Mouse (Mus musculus) neural tube, embryonic 11.5 days (tissue): ENCODE results near the gene Arvcf. TPM values are rescaled to one million over a fixed set of nuclear protein-coding genes. Genes with fewer than 3 reads are reported as not detected.
A peak's percentile ranks its signal among the peaks of the same experiment; 100 is the strongest.

ENCODE experiments used
- ATAC-seq: fragments of 200-750 bp; cut with Nextera tagmentation; 2 replicates; pipeline ENCODE4 v1.8.0; 2017; ENCODE audit warnings: moderate number of reproducible peaks, mild to moderate bottlenecking, moderate TSS enrichment, moderate library complexity; ENCODE audit not compliant: insufficient read depth, low FRiP score, low TSS enrichment
- DNase-seq: peaks from one replicate; pipeline ENCODE4 v3.0.0-alpha.2; 2015; ENCODE audit warnings: low spot score
- H3K27ac ChIP-seq: fragments of 300-500 bp; sonication (generic); 2 replicates; pipeline ENCODE4 v1.5.1; 2014; ENCODE audit warnings: low read depth, mild to moderate bottlenecking, low read length
- H3K27me3 ChIP-seq: fragments of 300-500 bp; sonication (generic); 2 replicates; pipeline ENCODE4 v1.6.1; 2014; ENCODE audit warnings: mild to moderate bottlenecking, low read length, mixed read lengths; ENCODE audit not compliant: control insufficient read depth, insufficient read depth
- H3K36me3 ChIP-seq: fragments of 300-500 bp; sonication (generic); 2 replicates; pipeline ENCODE4 v1.6.1; 2014; ENCODE audit warnings: mild to moderate bottlenecking, low read length, moderate library complexity, mixed read lengths; ENCODE audit not compliant: control insufficient read depth, insufficient read depth
- H3K4me1 ChIP-seq: fragments of 300-500 bp; sonication (generic); 2 replicates; pipeline ENCODE4 v1.6.1; 2014; ENCODE audit warnings: low read length, mixed read lengths; ENCODE audit not compliant: control insufficient read depth, insufficient read depth
- H3K4me2 ChIP-seq: fragments of 300-500 bp; sonication (generic); 2 replicates; pipeline ENCODE4 v1.6.1; 2014; ENCODE audit warnings: low read depth, mild to moderate bottlenecking, moderate library complexity
- H3K4me3 ChIP-seq: fragments of 300-500 bp; sonication (generic); 2 replicates; pipeline ENCODE4 v1.5.1; 2014; ENCODE audit warnings: low read depth, low read length
- H3K9ac ChIP-seq: fragments of 300-500 bp; sonication (generic); 2 replicates; pipeline ENCODE4 v1.6.1; 2014; ENCODE audit warnings: mild to moderate bottlenecking, low read length
- H3K9me3 ChIP-seq: fragments of 300-500 bp; sonication (generic); 2 replicates; pipeline ENCODE4 v1.6.1; 2016; ENCODE audit warnings: low read length; ENCODE audit not compliant: control insufficient read depth
- WGBS: fragments of 180-500 bp; shearing (Covaris S2); extraction: QIAGEN DNeasy Blood & Tissue Kit; methylation state at CpG from one replicate; pipeline ENCODE4 v1.1.7; 2014; 5-methylcytosine and 5-hydroxymethylcytosine counted together
- polyA plus RNA-seq: library from polyadenylated mRNA; unstranded; fragments of >200 nt; fragmentation: Nextera tagmentation; extraction: Ambion mirVana; gene quantifications from 2 replicates; pipeline ENCODE4 v1.2.1, GENCODE M21; 2014

Arvcf gene
- polyA plus RNA-seq, 1 experiment from 2014 or later = 81.6 TPM

GRCm38 (mm10) chr16:18366849-18367248 is 18.9 kb downstream of the Arvcf start:
- Histone ChIP-seq H3K9me3 (no peaks in the 10 kb centered on the region), H3K27ac (no peak overlapping the region), H3K4me2 (no peak overlapping the region), H3K4me3 (no peak overlapping the region), H3K27me3 (no peaks in the 10 kb centered on the region), H3K9ac (no peak overlapping the region), H3K36me3 (no peaks in the 10 kb centered on the region), H3K4me1 (no peaks in the 10 kb centered on the region)
- no peak for ATAC-seq
- WGBS = 83% methylated on average over 4 of the region's 4 CpGs
- no peak for DNase-seq

GRCm38 (mm10) chr16:18370197-18370596 is 22.2 kb downstream of the Arvcf start:
- Histone ChIP-seq H3K4me1 (no peaks in the 10 kb centered on the region), H3K9ac (no peak overlapping the region), H3K27ac (no peak overlapping the region), H3K4me3 (no peak overlapping the region), H3K36me3 (no peaks in the 10 kb centered on the region), H3K9me3 (no peaks in the 10 kb centered on the region), H3K4me2 (no peak overlapping the region), H3K27me3 (no peaks in the 10 kb centered on the region)
- WGBS = 95% methylated on average over 3 of the region's 3 CpGs
- ATAC-seq = no peak
- DNase-seq = no peak

- Histone ChIP-seq H3K27me3 (no peaks in the 10 kb centered on the region), H3K27ac (no peak overlapping the region), H3K4me1 (peaks cover 9% of the 10 kb centered on the region), H3K4me3 (no peak overlapping the region), H3K36me3 (no peaks in the 10 kb centered on the region), H3K9me3 (no peaks in the 10 kb centered on the region), H3K9ac (no peak overlapping the region), H3K4me2 (no peak overlapping the region)
- 88% methylated on average over 4 of the region's 4 CpGs for WGBS
- DNase-seq (no peak), ATAC-seq (no peak)
Measured at GRCm38 (mm10) chr16:18373632-18374031, 25.6 kb downstream of the Arvcf start.

GRCm38 (mm10) chr16:18376297-18376954 is 28.4 kb downstream of the Arvcf start:
- Histone ChIP-seq H3K4me3 (no peak overlapping the region), H3K27me3 (no peaks in the 10 kb centered on the region), H3K4me1 (peaks cover 33% of the 10 kb centered on the region), H3K27ac (no peak overlapping the region), H3K9ac (no peak overlapping the region), H3K9me3 (no peaks in the 10 kb centered on the region), H3K36me3 (no peaks in the 10 kb centered on the region), H3K4me2 (no peak overlapping the region)
- 87% methylated on average over 7 of the region's 7 CpGs for WGBS
- no peak for ATAC-seq
- no peak for DNase-seq

- Histone ChIP-seq H3K36me3 (no peaks in the 10 kb centered on the region), H3K9me3 (no peaks in the 10 kb centered on the region), H3K4me3 (no peak overlapping the region), H3K27ac (no peak overlapping the region), H3K4me2 (no peak overlapping the region), H3K9ac (no peak overlapping the region), H3K27me3 (no peaks in the 10 kb centered on the region), H3K4me1 (peaks cover 40% of the 10 kb centered on the region)
- WGBS = 21% methylated on average over 3 of the region's 3 CpGs
- no peak for DNase-seq
- ATAC-seq = no peak
Measured at GRCm38 (mm10) chr16:18377203-18377602, 29.2 kb downstream of the Arvcf start.

GRCm38 (mm10) chr16:18378489-18378888 is 30.5 kb downstream of the Arvcf start:
- Histone ChIP-seq H3K27me3 (no peaks in the 10 kb centered on the region), H3K4me3 (no peak overlapping the region), H3K4me2 (no peak overlapping the region), H3K9me3 (no peaks in the 10 kb centered on the region), H3K4me1 (peaks cover 41% of the 10 kb centered on the region), H3K27ac (no peak overlapping the region), H3K36me3 (no peaks in the 10 kb centered on the region), H3K9ac (no peak overlapping the region)
- DNase-seq (no peak), ATAC-seq (no peak)
- 38% methylated on average over 1 of the region's 1 CpGs for WGBS

GRCm38 (mm10) chr16:18379338-18380001 is 31.5 kb downstream of the Arvcf start:
- H3K9me3 ChIP-seq = no peaks in the 10 kb centered on the region
- H3K36me3 ChIP-seq = no peaks in the 10 kb centered on the region
- DNase-seq = no peak
- H3K4me1 ChIP-seq = peaks cover 47% of the 10 kb centered on the region
- 74% methylated on average over 8 of the region's 8 CpGs for WGBS
- H3K27me3 ChIP-seq = no peaks in the 10 kb centered on the region
- H3K4me2 ChIP-seq = no peak overlapping the region; the same call in 1 of the 2 replicates
- H3K27ac ChIP-seq = peak overlapping the region; percentile 75
- peak overlapping the region; percentile 41 for H3K9ac ChIP-seq
- ATAC-seq = no peak
- no peak overlapping the region for H3K4me3 ChIP-seq

GRCm38 (mm10) chr16:18380495-18381063 is 32.6 kb downstream of the Arvcf start:
- Histone ChIP-seq H3K27me3 (no peaks in the 10 kb centered on the region), H3K9ac (no peak overlapping the region; the same call in 1 of the 2 replicates), H3K4me3 (no peak overlapping the region), H3K9me3 (no peaks in the 10 kb centered on the region), H3K4me1 (peaks cover 55% of the 10 kb centered on the region), H3K36me3 (no peaks in the 10 kb centered on the region), H3K4me2 (no peak overlapping the region), H3K27ac (peak overlapping the region; percentile 85)
- DNase-seq (peak; percentile 86), ATAC-seq (peak; percentile 89)
- WGBS = 24% methylated on average over 6 of the region's 6 CpGs
